Mouse (Mus musculus): ENCODE data around the gene Vmn2r84. TPM values are rescaled to one million over a fixed set of nuclear protein-coding genes. Genes with fewer than 3 reads are reported as not detected.

The Vmn2r84 gene
- not detected for polyA plus RNA-seq (2014; fragmentation: Illumina TruSeq; extraction: RNeasy Lipid Tissue Mini Kit (QIAGEN cat#74804); ENCODE audit: low read depth, low replicate concordance)

DNA sequence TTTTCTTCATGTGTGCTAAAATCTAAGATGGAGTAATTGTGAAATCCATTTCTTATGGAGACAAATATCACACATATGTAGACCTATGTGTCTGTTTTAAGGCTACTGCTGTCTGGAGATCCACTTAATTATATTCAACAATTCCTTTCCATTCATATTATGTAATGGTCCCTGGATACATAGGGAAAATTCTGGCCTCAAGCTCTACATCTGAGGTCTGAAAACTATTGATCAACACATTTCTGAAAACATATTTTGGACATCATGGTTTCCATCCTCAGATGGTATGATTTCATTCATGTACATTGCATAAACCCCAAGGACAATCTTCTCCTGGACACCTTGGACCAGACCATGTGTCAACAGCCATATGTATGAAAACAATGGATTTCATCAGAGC is at the start of gene Vmn2r84:
Vmn2r84 (minus strand) TSS at position 101 of the 400 bp plus-strand sequence.

GRCm38 (mm10) chr10:130429603-130430002 is 35.5 kb upstream of the Vmn2r84 start, which contains the start of gene Vmn2r85:
TSS of gene Vmn2r85 (minus strand) at chr10:130429703.

Other genes with a start within 250 kb of the Vmn2r84 start
- gene Olfr825, start 227.6 kb downstream of the Vmn2r84 start, polyA plus RNA-seq (2014; fragmentation: Illumina TruSeq; extraction: RNeasy Lipid Tissue Mini Kit (QIAGEN cat#74804); ENCODE audit: low read depth, low replicate concordance), result not detected
- gene Olfr826, start 210.1 kb downstream of the Vmn2r84 start, polyA plus RNA-seq (2014; fragmentation: Illumina TruSeq; extraction: RNeasy Lipid Tissue Mini Kit (QIAGEN cat#74804); ENCODE audit: low read depth, low replicate concordance), result not detected
- not detected for gene Olfr827, start 179.9 kb downstream of the Vmn2r84 start, polyA plus RNA-seq (2014; fragmentation: Illumina TruSeq; extraction: RNeasy Lipid Tissue Mini Kit (QIAGEN cat#74804); ENCODE audit: low read depth, low replicate concordance)
- 3.9 TPM for gene Neurod4, start 114.1 kb downstream of the Vmn2r84 start, polyA plus RNA-seq (2014; fragmentation: Illumina TruSeq; extraction: RNeasy Lipid Tissue Mini Kit (QIAGEN cat#74804); ENCODE audit: low read depth, low replicate concordance)
- not detected for gene Tespa1, start 71.5 kb downstream of the Vmn2r84 start, polyA plus RNA-seq (2014; fragmentation: Illumina TruSeq; extraction: RNeasy Lipid Tissue Mini Kit (QIAGEN cat#74804); ENCODE audit: low read depth, low replicate concordance)
- not detected for gene Vmn2r85, start 35.4 kb upstream of the Vmn2r84 start, polyA plus RNA-seq (2014; fragmentation: Illumina TruSeq; extraction: RNeasy Lipid Tissue Mini Kit (QIAGEN cat#74804); ENCODE audit: low read depth, low replicate concordance)
- not detected for gene Vmn2r86, start 61.7 kb upstream of the Vmn2r84 start, polyA plus RNA-seq (2014; fragmentation: Illumina TruSeq; extraction: RNeasy Lipid Tissue Mini Kit (QIAGEN cat#74804); ENCODE audit: low read depth, low replicate concordance)
- not detected for gene Vmn2r87, start 103.1 kb upstream of the Vmn2r84 start, polyA plus RNA-seq (2014; fragmentation: Illumina TruSeq; extraction: RNeasy Lipid Tissue Mini Kit (QIAGEN cat#74804); ENCODE audit: low read depth, low replicate concordance)

Data from adrenal gland, adult 10 weeks (tissue).